Mouse (Mus musculus) ES-E14 (cell line): Measurements from ENCODE around the gene Fam72a. TPM values are rescaled to one million over a fixed set of nuclear protein-coding genes. Genes with fewer than 3 reads are reported as not detected.
A peak's percentile ranks its signal among the peaks of the same experiment; 100 is the strongest.

Experiments
- DNase-seq: peaks from one replicate; pipeline ENCODE4 v3.0.0-alpha.2; 2013; ENCODE audit warnings: low read depth, low spot score
- H3K27ac ChIP-seq: 2 replicates; pipeline ENCODE4 v1.5.1; 2012; ENCODE audit warnings: low read depth, mild to moderate bottlenecking, low read length, moderate library complexity, mixed read lengths; ENCODE audit not compliant: poor library complexity, insufficient read depth, severe bottlenecking
- H3K36me3 ChIP-seq: 2 replicates; pipeline ENCODE4 v1.6.1; 2012; ENCODE audit warnings: mild to moderate bottlenecking, low read length, moderate library complexity, mixed read lengths; ENCODE audit not compliant: control insufficient read depth, poor library complexity, insufficient read depth, severe bottlenecking
- H3K4me1 ChIP-seq, 2 experiments: fragments of 150-350 bp in 1 of 2; sonication (generic) in 1 of 2; 2 replicates each; pipeline ENCODE4 v1.6.1; 2012; ENCODE audit warnings: low read length in 2 of 2, mild to moderate bottlenecking in 1 of 2, mixed read lengths in 1 of 2; ENCODE audit not compliant: control insufficient read depth in 2 of 2, insufficient read depth in 2 of 2, poor library complexity in 1 of 2
- H3K4me3 ChIP-seq, 2 experiments: fragments of 150-350 bp in 1 of 2; sonication (generic) in 1 of 2; 2 replicates each; pipeline ENCODE4 v1.5.1; 2012; ENCODE audit warnings: low read length in 2 of 2, low read depth in 1 of 2, mild to moderate bottlenecking in 1 of 2, mixed read lengths in 1 of 2; ENCODE audit not compliant: insufficient read depth in 1 of 2, poor library complexity in 1 of 2, severe bottlenecking in 1 of 2
- H3K9ac ChIP-seq: 2 replicates; pipeline ENCODE4 v1.6.1; 2012; ENCODE audit warnings: low read depth, mild to moderate bottlenecking, low read length, mixed read lengths; ENCODE audit not compliant: poor library complexity, insufficient read depth, severe bottlenecking
- H3K9me3 ChIP-seq: fragments of 150-350 bp; sonication (generic); 2 replicates; pipeline ENCODE4 v1.6.1; 2012; ENCODE audit warnings: low read depth, mild to moderate bottlenecking, low read length; ENCODE audit not compliant: control insufficient read depth, insufficient read depth
- CHD2 ChIP-seq: IDR thresholded peaks from 2 replicates; pipeline ENCODE4 v1.6.1; 2014; ENCODE audit warnings: mild to moderate bottlenecking, low read depth, low read length, inconsistent platforms
- HCFC1 ChIP-seq: IDR thresholded peaks from 2 replicates; pipeline ENCODE4 v1.6.1; 2012; ENCODE audit warnings: low read length, inconsistent platforms, borderline replicate concordance; ENCODE audit not compliant: insufficient read depth
- MAFK ChIP-seq: IDR thresholded peaks from 2 replicates; pipeline ENCODE4 v1.6.1; 2014; ENCODE audit warnings: mild to moderate bottlenecking, low read depth, low read length, inconsistent platforms; ENCODE audit not compliant: insufficient read depth
- ZC3H11A ChIP-seq: IDR thresholded peaks from 2 replicates; pipeline ENCODE4 v1.6.1; 2012; ENCODE audit warnings: low read depth, mild to moderate bottlenecking, inconsistent platforms, low read length, borderline replicate concordance
- ZNF384 ChIP-seq: IDR thresholded peaks from 2 replicates; pipeline ENCODE4 v1.6.1; 2012; ENCODE audit warnings: low read depth, low read length, inconsistent platforms
- in situ Hi-C, 2 experiments: fragments of 600-800 bp; cut with MboI; formaldehyde crosslinking; loops; one replicate each; pipeline ENCODE4 v1.15.1; 2025; ENCODE audit warnings: low sequenced_read_pairs in 2 of 2, inconsistent platforms in 1 of 2; ENCODE audit not compliant: unreplicated experiment in 2 of 2
- total RNA-seq: library from RNA; depleted of rRNA; stranded (reverse); fragments of 300-350 nt; gene quantifications from 2 replicates; pipeline ENCODE4 v1.2.3, GENCODE M21; 2012

Fam72a gene
- total RNA-seq, 1 experiment = 5.8 TPM

- in situ Hi-C loops = no loop called here
- H3K9ac ChIP-seq = peak overlapping the region; percentile 54
- H3K4me3 ChIP-seq = peak overlapping the region; percentile 72 to 84
- TF ChIP-seq MAFK = no peak
- no peak for TF ChIP-seq CHD2
- H3K36me3 ChIP-seq = no peaks in the 10 kb centered on the region
- no peak for DNase-seq
- peaks cover 7 to 17% of the 10 kb centered on the region in 2 experiments; a peak in 3 of 4 replicates for H3K4me1 ChIP-seq
- no peaks in the 10 kb centered on the region for H3K9me3 ChIP-seq
- H3K27ac ChIP-seq = no peak overlapping the region
Measured at GRCm38 (mm10) chr1:131525101-131525585, 2.6 kb upstream of the Fam72a start.

- H3K27ac ChIP-seq = no peak overlapping the region
- H3K9me3 ChIP-seq = no peaks in the 10 kb centered on the region
- in situ Hi-C loops = no loop called here
- peak overlapping the region; percentile 72 to 84 for H3K4me3 ChIP-seq
- H3K4me1 ChIP-seq = peaks cover 7 to 17% of the 10 kb centered on the region in 2 experiments; a peak in 3 of 4 replicates
- H3K9ac ChIP-seq = peak overlapping the region; percentile 82
- TF ChIP-seq ZNF384 (no peak), MAFK (no peak)
- DNase-seq = peak; percentile 30
- H3K36me3 ChIP-seq = no peaks in the 10 kb centered on the region
Measured at GRCm38 (mm10) chr1:131525586-131526271, 2.0 kb upstream of the Fam72a start.

- no peaks in the 10 kb centered on the region for H3K36me3 ChIP-seq
- no peak overlapping the region for H3K27ac ChIP-seq
- H3K9me3 ChIP-seq = no peaks in the 10 kb centered on the region
- no peak for DNase-seq
- H3K9ac ChIP-seq = peak overlapping the region; percentile 82
- peak overlapping the region; percentile 72 to 84 for H3K4me3 ChIP-seq
- in situ Hi-C loops = no loop called here
- TF ChIP-seq ZC3H11A (no peak), HCFC1 (0 out of 2 replicates have a peak, but pooled peaks have one; percentile 17)
- H3K4me1 ChIP-seq = peaks cover 7 to 17% of the 10 kb centered on the region in 2 experiments; a peak in 3 of 4 replicates
Measured at GRCm38 (mm10) chr1:131526371-131527270, 1.1 kb upstream of the Fam72a start.

GRCm38 (mm10) chr1:131528081-131528507, 391 bp downstream of the Fam72a start:
- H3K4me3 ChIP-seq = peak overlapping the region; percentile 93 to 97
- peak overlapping the region; percentile 91 for H3K27ac ChIP-seq
- peak overlapping the region; percentile 95 for H3K9ac ChIP-seq
- DNase-seq = peak; percentile 69
- H3K9me3 ChIP-seq = no peaks in the 10 kb centered on the region
- no peaks in the 10 kb centered on the region for H3K36me3 ChIP-seq
- H3K4me1 ChIP-seq = peaks cover 7 to 17% of the 10 kb centered on the region in 2 experiments; a peak in 3 of 4 replicates
- no peak for TF ChIP-seq MAFK
- 0 out of 2 replicates have a peak, but pooled peaks have one; percentile 1 for TF ChIP-seq ZC3H11A
- 0 out of 2 replicates have a peak, but pooled peaks have one; percentile 2 for TF ChIP-seq ZNF384
- in situ Hi-C loops = no loop called here
